Mouse (Mus musculus) heart, embryonic 12.5 days (tissue): ENCODE results near the gene Esrrg. TPM values are rescaled to one million over a fixed set of nuclear protein-coding genes. Genes with fewer than 3 reads are reported as not detected.

Experiments used
- ATAC-seq: fragments of 200-750 bp; cut with Nextera tagmentation; 2 replicates; pipeline ENCODE4 v1.8.0; 2017; ENCODE audit warnings: moderate TSS enrichment, moderate library complexity; ENCODE audit not compliant: insufficient number of reproducible peaks, low FRiP score
- H3K27ac ChIP-seq: fragments of 300-500 bp; sonication (generic); 2 replicates; pipeline ENCODE4 v1.5.1; 2016; ENCODE audit warnings: mild to moderate bottlenecking, moderate library complexity; ENCODE audit not compliant: poor library complexity, severe bottlenecking
- H3K27me3 ChIP-seq: fragments of 300-500 bp; sonication (generic); replicated peaks from 2 replicates; pipeline ENCODE4 v1.6.1; 2016; ENCODE audit warnings: mild to moderate bottlenecking, moderate library complexity
- H3K36me3 ChIP-seq: fragments of 300-500 bp; sonication (generic); 2 replicates; pipeline ENCODE4 v1.6.1; 2016; ENCODE audit warnings: mild to moderate bottlenecking, moderate library complexity
- H3K4me1 ChIP-seq: fragments of 300-500 bp; sonication (generic); replicated peaks from 2 replicates; pipeline ENCODE4 v1.6.1; 2016; ENCODE audit warnings: mild to moderate bottlenecking
- H3K4me2 ChIP-seq: fragments of 300-500 bp; sonication (generic); 2 replicates; pipeline ENCODE4 v1.6.1; 2016; ENCODE audit warnings: mild to moderate bottlenecking, moderate library complexity
- H3K4me3 ChIP-seq: fragments of 300-500 bp; sonication (generic); 2 replicates; pipeline ENCODE4 v1.5.1; 2016; ENCODE audit warnings: mild to moderate bottlenecking
- H3K9ac ChIP-seq: fragments of 300-500 bp; sonication (generic); 2 replicates; pipeline ENCODE4 v1.6.1; 2016; ENCODE audit warnings: mild to moderate bottlenecking, moderate library complexity
- H3K9me3 ChIP-seq: fragments of 300-500 bp; sonication (generic); replicated peaks from 2 replicates; pipeline ENCODE4 v1.6.1; 2016; ENCODE audit warnings: mild to moderate bottlenecking, moderate library complexity
- WGBS: fragments of 180-500 bp; shearing (Covaris S2); methylation state at CpG from one replicate; pipeline ENCODE4 v1.1.7; 2016; 5-methylcytosine and 5-hydroxymethylcytosine counted together
- polyA plus RNA-seq: library from polyadenylated mRNA; unstranded; fragments of >200 nt; fragmentation: Nextera tagmentation; extraction: Ambion mirVana; gene quantifications from 2 replicates; pipeline ENCODE4 v1.2.1, GENCODE M21; 2016

The Esrrg gene
- polyA plus RNA-seq, 1 experiment from 2014 or later: 33.3 TPM

GRCm38 (mm10) chr1:187672446-187672845 is 63.9 kb downstream of the Esrrg start:
- Histone ChIP-seq H3K4me3 (no peak overlapping the region), H3K9ac (no peak overlapping the region), H3K4me2 (no peak overlapping the region), H3K36me3 (no peaks in the 10 kb centered on the region), H3K9me3 (no peaks in the 10 kb centered on the region), H3K4me1 (peaks cover 26% of the 10 kb centered on the region), H3K27me3 (no peaks in the 10 kb centered on the region), H3K27ac (no peak overlapping the region)
- ATAC-seq: no peak
- WGBS: 82% methylated on average over 5 of the region's 5 CpGs

- H3K27ac ChIP-seq: no peak overlapping the region
- H3K9ac ChIP-seq: no peak overlapping the region
- ATAC-seq: no peak
These were observed 66.2 kb downstream of the Esrrg start for GRCm38 (mm10) chr1:187674771-187675186.

DNA sequence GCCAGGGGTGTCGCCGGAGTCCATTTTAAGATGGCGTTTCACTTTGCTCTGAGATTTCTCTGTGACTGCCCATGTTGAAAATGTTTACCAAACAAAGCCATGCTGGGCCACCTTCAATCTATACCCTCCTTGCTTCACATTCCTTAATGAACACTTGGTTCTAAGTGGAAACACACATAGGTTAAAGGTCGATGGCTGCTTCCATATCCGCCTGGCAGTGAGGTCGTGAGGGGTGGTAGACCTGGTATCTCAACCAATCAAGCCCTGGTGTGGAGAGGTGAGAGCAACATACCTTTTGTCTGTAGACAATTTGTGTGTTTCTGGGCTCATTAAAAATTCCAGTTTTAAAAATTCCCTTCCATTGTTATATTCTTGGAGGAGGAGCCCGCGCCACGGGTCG is 68.0 kb downstream of the Esrrg start:
- Histone ChIP-seq H3K4me1 (peaks cover 17% of the 10 kb centered on the region), H3K4me3 (no peak overlapping the region), H3K4me2 (no peak overlapping the region), H3K36me3 (no peaks in the 10 kb centered on the region), H3K9me3 (no peaks in the 10 kb centered on the region), H3K27me3 (no peaks in the 10 kb centered on the region), H3K9ac (no peak overlapping the region), H3K27ac (no peak overlapping the region)
- ATAC-seq: no peak
- 84% methylated on average over 10 of the region's 10 CpGs for WGBS

More at GRCm38 (mm10) chr1:187674771-187675186, 66.2 kb downstream of the Esrrg start:
- Histone ChIP-seq H3K4me1 (peaks cover 18% of the 10 kb centered on the region), H3K36me3 (no peaks in the 10 kb centered on the region), H3K4me3 (no peak overlapping the region), H3K4me2 (no peak overlapping the region), H3K27me3 (no peaks in the 10 kb centered on the region), H3K9me3 (no peaks in the 10 kb centered on the region)
- 31% methylated on average over 10 of the region's 10 CpGs for WGBS

DNA sequence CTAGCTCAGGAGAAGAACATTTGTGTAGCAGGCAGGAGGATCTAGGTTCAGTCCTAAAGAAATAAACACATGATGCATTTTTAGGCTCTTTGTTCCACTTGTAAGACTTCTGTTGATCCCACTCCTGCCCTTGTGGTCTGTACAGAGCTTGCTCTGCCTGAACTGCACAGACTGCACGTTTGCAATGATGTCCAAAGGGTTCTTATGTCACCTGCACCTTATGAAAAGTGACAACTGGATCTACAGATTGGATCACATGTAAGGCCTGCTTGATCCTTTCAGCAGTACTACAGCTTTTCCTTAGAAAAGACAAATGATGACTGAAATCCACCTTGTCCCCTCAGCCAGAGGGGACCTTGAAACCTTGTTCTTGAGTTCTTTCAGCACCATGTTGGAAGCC is 70.7 kb downstream of the Esrrg start:
- no peak overlapping the region for H3K4me2 ChIP-seq
- no peak overlapping the region for H3K27ac ChIP-seq
- 62% methylated on average over 1 of the region's 1 CpGs for WGBS
- H3K4me3 ChIP-seq: no peak overlapping the region
- ATAC-seq: no peak
- H3K4me1 ChIP-seq: peaks cover 10% of the 10 kb centered on the region
- H3K9me3 ChIP-seq: no peaks in the 10 kb centered on the region
- no peaks in the 10 kb centered on the region for H3K36me3 ChIP-seq
- H3K27me3 ChIP-seq: no peaks in the 10 kb centered on the region
- no peak overlapping the region for H3K9ac ChIP-seq

DNA sequence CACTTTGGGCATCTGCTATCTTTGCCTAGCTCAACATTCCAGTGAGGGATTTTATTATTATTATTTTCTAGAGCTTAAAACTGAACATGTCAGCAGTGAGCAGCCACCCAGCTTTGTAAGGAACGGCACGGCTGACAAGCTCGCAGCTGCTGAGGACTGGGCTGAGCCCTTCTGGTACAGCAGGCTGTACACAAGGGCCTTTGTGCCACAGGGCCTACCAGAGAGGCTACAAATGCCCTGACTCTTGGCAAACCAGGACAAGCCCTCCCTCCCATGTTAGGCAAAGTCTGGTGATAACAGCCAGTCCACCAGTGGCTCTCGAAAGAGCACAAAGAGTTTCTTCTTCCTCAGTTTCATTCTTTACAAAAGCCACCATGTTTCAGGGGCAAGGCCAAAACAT is 75.9 kb downstream of the Esrrg start:
- H3K27me3 ChIP-seq: no peaks in the 10 kb centered on the region
- no peaks in the 10 kb centered on the region for H3K4me1 ChIP-seq
- no peak overlapping the region for H3K4me2 ChIP-seq
- no peak overlapping the region for H3K9ac ChIP-seq
- H3K4me3 ChIP-seq: no peak overlapping the region
- H3K36me3 ChIP-seq: no peaks in the 10 kb centered on the region
- no peak for ATAC-seq
- no peak overlapping the region for H3K27ac ChIP-seq
- H3K9me3 ChIP-seq: no peaks in the 10 kb centered on the region
- 65% methylated on average over 4 of the region's 4 CpGs for WGBS

DNA sequence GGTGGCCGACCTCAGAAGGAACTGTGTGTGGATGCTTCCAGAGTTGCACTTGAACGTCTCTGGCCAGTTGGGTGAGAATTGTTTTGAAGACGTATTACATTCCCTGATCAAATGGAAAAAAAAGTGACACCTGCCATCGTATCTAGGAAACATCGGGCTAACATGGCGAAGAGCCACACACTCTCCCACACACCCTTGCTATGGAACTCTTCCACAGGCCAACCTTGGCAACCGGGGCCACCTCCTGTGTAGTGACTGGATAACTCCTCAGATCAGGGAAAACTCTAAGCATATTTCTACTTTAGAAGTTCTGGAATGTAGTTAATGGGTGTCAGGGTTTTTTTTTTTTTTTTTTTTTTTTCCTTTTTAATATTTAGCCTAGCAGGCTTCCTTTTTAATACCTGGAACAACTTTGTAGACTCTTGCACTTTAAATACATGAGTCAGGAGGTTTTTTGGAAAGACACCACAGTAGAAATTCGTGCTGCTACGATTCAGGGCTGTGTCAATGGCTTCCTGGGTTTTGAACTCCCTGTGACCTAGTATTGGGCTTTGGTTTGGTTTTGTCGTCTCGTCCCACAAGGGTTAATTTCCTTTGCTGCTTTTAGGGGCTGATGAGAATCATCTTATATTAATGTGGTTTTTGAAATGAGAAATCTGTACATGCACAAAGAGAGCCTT is 83.4 kb downstream of the Esrrg start:
- no peak overlapping the region for H3K9ac ChIP-seq
- H3K4me1 ChIP-seq: peaks cover 7% of the 10 kb centered on the region
- WGBS: 79% methylated on average over 11 of the region's 11 CpGs
- H3K9me3 ChIP-seq: no peaks in the 10 kb centered on the region
- H3K4me2 ChIP-seq: no peak overlapping the region
- no peaks in the 10 kb centered on the region for H3K36me3 ChIP-seq
- no peak for ATAC-seq
- H3K27me3 ChIP-seq: no peaks in the 10 kb centered on the region
- no peak overlapping the region for H3K27ac ChIP-seq
- no peak overlapping the region for H3K4me3 ChIP-seq

DNA sequence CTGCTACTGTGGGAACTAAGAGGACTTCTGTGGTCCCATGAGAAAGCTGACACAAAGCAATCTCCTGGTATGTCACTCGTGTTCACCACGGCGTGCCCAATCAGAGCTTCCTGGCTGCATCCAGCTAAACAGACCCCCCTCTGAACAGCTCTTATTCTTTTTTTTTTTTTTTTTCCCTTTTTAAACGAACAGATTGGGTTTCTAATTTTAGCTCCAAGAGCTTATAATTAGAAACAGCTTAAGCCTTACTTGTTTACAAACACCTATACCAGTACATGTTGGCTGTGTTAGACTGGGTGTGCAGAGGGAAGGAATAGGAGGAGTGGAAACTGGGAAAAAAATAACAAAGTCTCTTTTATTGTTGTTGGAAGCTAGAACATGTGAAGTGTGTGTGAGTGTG is 86.3 kb downstream of the Esrrg start:
- no peaks in the 10 kb centered on the region for H3K27me3 ChIP-seq
- ATAC-seq: no peak
- WGBS: 52% methylated on average over 4 of the region's 4 CpGs
- H3K36me3 ChIP-seq: no peaks in the 10 kb centered on the region
- no peak overlapping the region for H3K9ac ChIP-seq
- H3K9me3 ChIP-seq: 0 out of 2 replicates have a peak, but pooled peaks cover 3% of the 10 kb centered on the region
- H3K4me1 ChIP-seq: peaks cover 7% of the 10 kb centered on the region
- no peak overlapping the region for H3K4me3 ChIP-seq
- H3K4me2 ChIP-seq: no peak overlapping the region
- H3K27ac ChIP-seq: no peak overlapping the region

DNA sequence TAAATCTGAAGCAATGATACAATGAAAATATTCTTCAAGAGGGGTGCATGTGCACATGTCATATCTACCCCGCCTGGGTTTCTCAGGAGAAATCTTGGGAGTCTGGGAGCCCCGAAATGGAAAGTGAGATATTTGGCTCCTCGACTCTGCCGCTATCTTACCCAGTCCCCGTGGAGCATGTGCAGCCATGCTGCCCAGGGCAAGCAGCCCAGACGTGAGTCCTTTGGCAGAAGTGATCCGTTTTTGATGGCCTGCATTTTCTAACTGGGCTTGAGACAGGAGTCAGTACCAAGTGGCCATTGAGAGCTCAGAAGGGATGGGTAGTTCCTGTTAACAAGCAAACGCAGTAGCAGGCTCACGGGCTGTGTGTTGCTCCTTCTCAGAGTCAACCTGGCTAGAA is 89.6 kb downstream of the Esrrg start:
- H3K4me2 ChIP-seq: no peak overlapping the region
- no peak overlapping the region for H3K27ac ChIP-seq
- H3K36me3 ChIP-seq: no peaks in the 10 kb centered on the region
- peaks cover 7% of the 10 kb centered on the region for H3K4me1 ChIP-seq
- 0 out of 2 replicates have a peak, but pooled peaks cover 3% of the 10 kb centered on the region for H3K9me3 ChIP-seq
- ATAC-seq: no peak
- 79% methylated on average over 9 of the region's 9 CpGs for WGBS
- H3K27me3 ChIP-seq: no peaks in the 10 kb centered on the region
- no peak overlapping the region for H3K4me3 ChIP-seq
- no peak overlapping the region for H3K9ac ChIP-seq

DNA sequence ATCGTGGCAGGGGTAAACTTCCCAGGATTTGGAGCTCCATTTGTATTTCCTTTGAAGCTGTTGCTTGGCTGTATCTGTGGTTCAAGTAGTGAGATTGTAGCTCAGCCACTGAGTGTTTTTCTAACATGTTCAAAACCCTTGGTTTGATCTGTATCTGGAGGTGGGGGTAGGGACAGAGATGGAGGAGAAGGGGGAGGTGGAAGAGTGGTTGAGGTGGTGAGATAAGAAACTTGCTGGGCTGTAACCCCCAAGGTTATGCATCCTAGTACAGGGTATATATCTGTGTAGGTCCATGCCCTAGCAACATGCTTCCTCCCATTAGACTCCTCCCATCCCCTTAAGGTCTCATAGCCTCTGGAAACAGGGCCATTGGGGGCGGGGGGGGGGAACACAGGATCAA is 92.4 kb downstream of the Esrrg start:
- Histone ChIP-seq H3K9me3 (0 out of 2 replicates have a peak, but pooled peaks cover 3% of the 10 kb centered on the region), H3K27ac (no peak overlapping the region), H3K9ac (no peak overlapping the region), H3K4me3 (no peak overlapping the region), H3K27me3 (no peaks in the 10 kb centered on the region), H3K4me1 (peaks cover 11% of the 10 kb centered on the region), H3K4me2 (no peak overlapping the region), H3K36me3 (no peaks in the 10 kb centered on the region)
- ATAC-seq: no peak
- 53% methylated on average over 2 of the region's 2 CpGs for WGBS

DNA sequence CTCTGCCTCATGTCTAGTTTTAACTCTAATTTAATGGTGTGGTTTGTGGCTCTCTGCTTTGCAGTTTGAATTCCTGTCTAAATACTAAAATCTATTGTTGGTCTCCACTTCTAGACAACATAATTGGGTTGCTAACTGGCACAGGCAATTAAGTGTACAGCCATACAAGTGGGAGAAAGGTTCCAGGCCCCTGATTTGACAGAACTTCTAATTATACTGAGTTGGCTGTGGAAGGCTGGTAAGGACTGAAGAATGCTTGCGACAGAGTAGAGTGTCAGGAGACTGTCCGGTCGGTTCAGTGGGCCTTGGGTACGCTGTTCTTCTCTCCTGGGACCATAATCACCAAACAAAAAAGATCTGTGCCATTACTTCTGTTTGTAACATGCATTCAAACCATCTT is 96.3 kb downstream of the Esrrg start:
- WGBS: 77% methylated on average over 4 of the region's 4 CpGs
- Histone ChIP-seq H3K9ac (no peak overlapping the region), H3K4me1 (peaks cover 20% of the 10 kb centered on the region), H3K27me3 (no peaks in the 10 kb centered on the region), H3K4me3 (no peak overlapping the region), H3K27ac (no peak overlapping the region), H3K36me3 (no peaks in the 10 kb centered on the region), H3K9me3 (no peaks in the 10 kb centered on the region), H3K4me2 (no peak overlapping the region)
- no peak for ATAC-seq

DNA sequence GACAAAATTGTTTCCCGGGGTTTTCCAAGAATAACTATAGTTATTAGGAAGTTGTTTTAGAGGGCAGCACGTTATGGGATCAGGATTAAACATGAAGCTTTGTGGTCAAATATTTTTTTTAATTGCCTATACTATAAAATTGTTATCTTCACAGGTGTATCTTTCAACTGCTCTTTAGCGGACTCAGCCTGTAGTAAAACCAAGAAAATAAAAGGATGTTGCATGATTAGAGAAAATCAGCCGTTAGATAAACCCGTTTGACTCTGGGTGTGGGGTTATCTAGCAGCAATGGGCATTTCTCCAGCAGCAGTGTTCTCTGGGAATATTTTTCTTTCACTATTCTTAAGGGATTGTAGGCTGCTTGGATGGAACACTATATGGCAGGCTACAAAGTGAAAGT is 96.8 kb downstream of the Esrrg start:
- no peak for ATAC-seq
- no peak overlapping the region for H3K4me2 ChIP-seq
- H3K27ac ChIP-seq: no peak overlapping the region
- no peak overlapping the region for H3K9ac ChIP-seq
- no peaks in the 10 kb centered on the region for H3K9me3 ChIP-seq
- peaks cover 22% of the 10 kb centered on the region for H3K4me1 ChIP-seq
- H3K27me3 ChIP-seq: no peaks in the 10 kb centered on the region
- 53% methylated on average over 5 of the region's 5 CpGs for WGBS
- no peak overlapping the region for H3K4me3 ChIP-seq
- no peaks in the 10 kb centered on the region for H3K36me3 ChIP-seq

DNA sequence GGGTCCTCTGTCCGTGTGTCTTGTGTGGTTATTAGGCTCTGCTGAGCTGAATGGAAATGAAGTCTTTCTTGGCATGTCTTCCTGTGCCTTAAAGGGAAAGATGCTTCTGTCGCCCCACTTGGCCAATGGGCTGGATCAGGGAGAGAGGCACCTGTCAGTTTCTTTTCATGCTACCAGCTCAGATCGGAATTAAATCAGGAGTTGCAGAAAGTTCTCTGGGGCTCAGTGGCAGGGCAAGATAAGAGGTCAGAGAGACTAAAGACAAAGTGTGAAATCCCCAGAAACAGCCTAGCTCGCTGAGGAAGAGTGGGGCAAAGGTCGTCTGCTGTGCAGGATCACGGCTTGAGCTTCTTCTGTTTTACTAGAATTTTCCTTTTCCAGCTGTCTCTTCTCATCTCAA is 97.5 kb downstream of the Esrrg start:
- Histone ChIP-seq H3K36me3 (no peaks in the 10 kb centered on the region), H3K27ac (no peak overlapping the region), H3K4me3 (no peak overlapping the region), H3K4me1 (peaks cover 22% of the 10 kb centered on the region), H3K27me3 (no peaks in the 10 kb centered on the region), H3K4me2 (no peak overlapping the region), H3K9me3 (no peaks in the 10 kb centered on the region), H3K9ac (no peak overlapping the region)
- no peak for ATAC-seq
- WGBS: 38% methylated on average over 6 of the region's 6 CpGs
